Mouse (Mus musculus) lung, embryonic 16.5 days (tissue): Measurements from ENCODE around the gene BC048679. TPM values are rescaled to one million over a fixed set of nuclear protein-coding genes. Genes with fewer than 3 reads are reported as not detected.
"Not testable (repeated sequence)": the region's sequence is repeated elsewhere in the genome, so short reads cannot be mapped to it uniquely, and the experiment has no call there.

ENCODE experiments used
- ATAC-seq: fragments of 200-750 bp; cut with Nextera tagmentation; 2 replicates; pipeline ENCODE4 v1.8.0; 2017; ENCODE audit warnings: low read depth, mild to moderate bottlenecking, moderate library complexity
- H3K27ac ChIP-seq: fragments of 300-500 bp; sonication (generic); 2 replicates; pipeline ENCODE4 v1.5.1; 2014; ENCODE audit warnings: mild to moderate bottlenecking, control low read depth, low read length
- H3K27me3 ChIP-seq: fragments of 300-500 bp; sonication (generic); 2 replicates; pipeline ENCODE4 v1.6.1; 2014; ENCODE audit warnings: low read depth, low read length, mixed read lengths; ENCODE audit not compliant: control insufficient read depth, insufficient read depth
- H3K36me3 ChIP-seq: fragments of 300-500 bp; sonication (generic); 2 replicates; pipeline ENCODE4 v1.6.1; 2014; ENCODE audit warnings: low read length; ENCODE audit not compliant: control insufficient read depth, insufficient read depth
- H3K4me1 ChIP-seq: fragments of 300-500 bp; sonication (generic); replicated peaks from 2 replicates; pipeline ENCODE4 v1.6.1; 2014; ENCODE audit warnings: low read length, mixed read lengths; ENCODE audit not compliant: control insufficient read depth, insufficient read depth
- H3K4me2 ChIP-seq: fragments of 300-500 bp; sonication (generic); 2 replicates; pipeline ENCODE4 v1.6.1; 2014; ENCODE audit warnings: low read depth, low read length, control low read depth
- H3K4me3 ChIP-seq: fragments of 300-500 bp; sonication (generic); 2 replicates; pipeline ENCODE4 v1.5.1; 2014; ENCODE audit warnings: mild to moderate bottlenecking, low read length, control low read depth
- H3K9ac ChIP-seq: fragments of 300-500 bp; sonication (generic); 2 replicates; pipeline ENCODE4 v1.6.1; 2014; ENCODE audit warnings: low read length, control low read depth
- H3K9me3 ChIP-seq: fragments of 300-500 bp; sonication (generic); 2 replicates; pipeline ENCODE4 v1.6.1; 2016; ENCODE audit warnings: low read length; ENCODE audit not compliant: control insufficient read depth
- WGBS: fragments of 180-500 bp; shearing (Covaris S2); extraction: QIAGEN DNeasy Blood & Tissue Kit; methylation state at CpG from one replicate; pipeline ENCODE4 v1.1.7; 2014; 5-methylcytosine and 5-hydroxymethylcytosine counted together
- polyA plus RNA-seq: library from polyadenylated mRNA; unstranded; fragments of >200 nt; fragmentation: Nextera tagmentation; extraction: Ambion mirVana; gene quantifications from 2 replicates; pipeline ENCODE4 v1.2.1, GENCODE M21; 2015

Gene BC048679
- polyA plus RNA-seq, 1 experiment from 2014 or later: not detected

GRCm38 (mm10) chr7:81489649-81490048 is 8.4 kb downstream of the BC048679 start:
- Histone ChIP-seq H3K9ac (no peak overlapping the region), H3K4me1 (peaks cover 3% of the 10 kb centered on the region; the same call in 1 of the 2 replicates), H3K4me2 (no peak overlapping the region), H3K36me3 (no peaks in the 10 kb centered on the region), H3K27me3 (peaks cover 13% of the 10 kb centered on the region), H3K9me3 (no peaks in the 10 kb centered on the region), H3K4me3 (no peak overlapping the region), H3K27ac (no peak overlapping the region)
- WGBS: 10% methylated on average over 9 of the region's 9 CpGs
- ATAC-seq: no peak

- WGBS: 7% methylated on average over 8 of the region's 8 CpGs
Observed at GRCm38 (mm10) chr7:81480800-81481199, 17.3 kb downstream of the BC048679 start.

GRCm38 (mm10) chr7:81479531-81480090 is 18.5 kb downstream of the BC048679 start:
- WGBS: 48% methylated on average over 3 of the region's 3 CpGs
- Histone ChIP-seq H3K4me3 (no peak overlapping the region), H3K36me3 (no peaks in the 10 kb centered on the region), H3K4me1 (no peaks in the 10 kb centered on the region), H3K27ac (no peak overlapping the region), H3K9ac (no peak overlapping the region), H3K4me2 (no peak overlapping the region), H3K27me3 (peaks cover 16% of the 10 kb centered on the region), H3K9me3 (no peaks in the 10 kb centered on the region)
- ATAC-seq: no peak

More at GRCm38 (mm10) chr7:81480800-81481199, 17.3 kb downstream of the BC048679 start:
- no peak for ATAC-seq
- Histone ChIP-seq H3K36me3 (no peaks in the 10 kb centered on the region), H3K9me3 (no peaks in the 10 kb centered on the region), H3K27me3 (peaks cover 16% of the 10 kb centered on the region), H3K9ac (no peak overlapping the region), H3K4me1 (no peaks in the 10 kb centered on the region), H3K4me2 (no peak overlapping the region), H3K4me3 (no peak overlapping the region), H3K27ac (no peak overlapping the region)

- not testable (repeated sequence) for H3K9me3 ChIP-seq, H3K36me3 ChIP-seq, H3K4me1 ChIP-seq, H3K27ac ChIP-seq, H3K9ac ChIP-seq, H3K4me3 ChIP-seq, H3K4me2 ChIP-seq, ATAC-seq
- H3K27me3 ChIP-seq: peaks cover 16% of the 10 kb centered on the region
Observed at GRCm38 (mm10) chr7:81478261-81478660, 19.8 kb downstream of the BC048679 start.

GRCm38 (mm10) chr7:81476833-81477232 is 21.2 kb downstream of the BC048679 start:
- 3% methylated on average over 24 of the region's 24 CpGs for WGBS
- peaks cover 16% of the 10 kb centered on the region for H3K27me3 ChIP-seq

GRCm38 (mm10) chr7:81475221-81475620 is 22.9 kb downstream of the BC048679 start:
- no peaks in the 10 kb centered on the region for H3K9me3 ChIP-seq
- H3K36me3 ChIP-seq: no peaks in the 10 kb centered on the region
- no peak overlapping the region for H3K4me2 ChIP-seq
- WGBS: 69% methylated on average over 3 of the region's 3 CpGs
- no peak overlapping the region for H3K27ac ChIP-seq
- ATAC-seq: no peak
- no peaks in the 10 kb centered on the region for H3K4me1 ChIP-seq
- H3K27me3 ChIP-seq: peaks cover 16% of the 10 kb centered on the region
- no peak overlapping the region for H3K9ac ChIP-seq
- no peak overlapping the region for H3K4me3 ChIP-seq

More at GRCm38 (mm10) chr7:81476833-81477232, 21.2 kb downstream of the BC048679 start:
- Histone ChIP-seq H3K9ac (no peak overlapping the region), H3K4me1 (no peaks in the 10 kb centered on the region), H3K9me3 (no peaks in the 10 kb centered on the region), H3K27ac (no peak overlapping the region), H3K4me3 (no peak overlapping the region), H3K4me2 (no peak overlapping the region), H3K36me3 (no peaks in the 10 kb centered on the region)
- no peak for ATAC-seq

- Histone ChIP-seq H3K36me3 (no peaks in the 10 kb centered on the region), H3K27me3 (no peaks in the 10 kb centered on the region), H3K4me1 (no peaks in the 10 kb centered on the region), H3K27ac (no peak overlapping the region), H3K9ac (no peak overlapping the region), H3K4me2 (no peak overlapping the region), H3K4me3 (no peak overlapping the region), H3K9me3 (no peaks in the 10 kb centered on the region)
- no peak for ATAC-seq
- 67% methylated on average over 9 of the region's 9 CpGs for WGBS
Observed at GRCm38 (mm10) chr7:81464906-81465450, 33.1 kb downstream of the BC048679 start.

- H3K9ac ChIP-seq: no peak overlapping the region
- H3K4me2 ChIP-seq: no peak overlapping the region
- no peaks in the 10 kb centered on the region for H3K4me1 ChIP-seq
- H3K9me3 ChIP-seq: no peaks in the 10 kb centered on the region
- no peak for ATAC-seq
- 5% methylated on average over 4 of the region's 4 CpGs for WGBS
- no peaks in the 10 kb centered on the region for H3K27me3 ChIP-seq
- H3K27ac ChIP-seq: no peak overlapping the region
- no peak overlapping the region for H3K4me3 ChIP-seq
- no peaks in the 10 kb centered on the region for H3K36me3 ChIP-seq
Observed at GRCm38 (mm10) chr7:81464116-81464515, 34.0 kb downstream of the BC048679 start.

GRCm38 (mm10) chr7:81462815-81463214 is 35.3 kb downstream of the BC048679 start:
- 80% methylated on average over 3 of the region's 3 CpGs for WGBS
- no peak for ATAC-seq
- Histone ChIP-seq H3K4me1 (no peaks in the 10 kb centered on the region), H3K9ac (no peak overlapping the region), H3K27ac (no peak overlapping the region), H3K4me2 (no peak overlapping the region), H3K9me3 (no peaks in the 10 kb centered on the region), H3K4me3 (no peak overlapping the region), H3K27me3 (peaks cover 4% of the 10 kb centered on the region; the same call in 1 of the 2 replicates), H3K36me3 (no peaks in the 10 kb centered on the region)
